Mouse (Mus musculus) ovary, postnatal 10 days (tissue): ENCODE data around the gene Areg.

Experiments
- DNase-seq: peaks from one replicate; pipeline ENCODE4 v3.0.0; 2022; ENCODE audit warnings: low spot score

The Areg gene

GRCm38 (mm10) chr5:91166601-91167000 lies 27.2 kb downstream of the Areg start:
- DNase-seq: no peak

DNA sequence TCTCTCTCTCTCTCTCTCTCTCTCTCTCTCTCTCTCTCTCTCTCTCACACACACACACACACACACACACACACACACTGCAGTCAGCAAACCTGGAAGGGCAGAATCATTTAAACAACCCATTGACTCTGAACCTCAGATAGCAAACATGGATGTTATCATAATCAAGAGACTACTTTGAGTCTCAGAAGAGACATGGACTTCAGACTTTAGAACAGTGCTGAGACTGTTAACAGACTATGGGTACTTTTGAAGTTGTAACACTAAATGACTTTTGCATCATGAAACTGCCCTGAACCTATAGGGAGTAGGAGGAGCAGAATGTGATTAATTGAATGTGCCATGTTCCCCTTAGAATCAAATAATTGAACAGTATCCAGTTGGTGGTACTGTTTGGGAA lies 37.0 kb downstream of the Areg start:
- no peak for DNase-seq

DNA sequence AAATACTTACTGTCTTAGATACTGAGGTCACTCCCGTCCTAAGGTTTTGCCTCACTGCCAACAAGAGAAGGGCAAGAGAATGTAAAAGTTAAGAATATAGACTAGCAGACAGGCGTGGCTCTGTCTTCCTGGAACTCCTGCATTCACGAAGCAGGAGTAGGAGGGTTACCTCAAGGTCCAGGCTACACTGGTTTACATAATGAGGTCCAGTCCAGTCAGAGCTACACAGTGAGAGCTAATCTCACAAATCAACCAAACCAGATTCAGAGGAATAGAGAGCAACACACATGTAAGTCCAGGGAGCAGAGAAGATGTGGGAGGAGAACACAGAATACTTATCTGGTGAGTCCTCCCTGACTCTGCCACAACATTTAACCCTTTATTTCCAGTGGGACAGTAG lies 55.2 kb downstream of the Areg start:
- no peak for DNase-seq
